In genomic region chr12:27182397-27183375, GRCm38 (mm10) we compare ENCODE assay signal across 9 mouse cellular contexts.
DNase-seq lines count a peak whose midpoint lies in the region; ATAC-seq and TF ChIP-seq lines count a peak whose summit lies in the region.
"Had no signal": no experiment of that assay in that cellular context is flagged by ENCODE, and none has a peak within 500 bp of the region (broad histone marks: within the 10 kb centered on the region; RNA-seq: fewer than 3 reads in every experiment).

No protein-coding gene starts in this region.

- H3K4me2 ChIP-seq in heart, postnatal 0 days (ENCODE audit: low read depth, low read length), result peak overlapping the region; percentile 45

- no peak overlapping the region for H3K4me3 ChIP-seq in heart, postnatal 0 days (ENCODE audit: low read depth, low read length)

- H3K4me1 ChIP-seq in heart, postnatal 0 days (ENCODE audit: control insufficient read depth, insufficient read depth), result peaks cover 20% of the 10 kb centered on the region

- H3K9me3 ChIP-seq in heart, postnatal 0 days (replicated peaks; ENCODE audit: control insufficient read depth, low read length), result peaks cover 5% of the 10 kb centered on the region; the same call in 1 of the 2 replicates

- no peaks in the 10 kb centered on the region for H3K27me3 ChIP-seq in heart, postnatal 0 days (ENCODE audit: control insufficient read depth, insufficient read depth, low read length)

- no peaks in the 10 kb centered on the region for H3K36me3 ChIP-seq in heart, postnatal 0 days (replicated peaks; ENCODE audit: control insufficient read depth, insufficient read depth, low read length)

- no peak for TF ChIP-seq EP300 in heart, postnatal 0 days (IDR thresholded peaks at IDR 0.05; ENCODE audit: low read depth)

- no peak overlapping the region for H3K9ac ChIP-seq in heart, postnatal 0 days (replicated peaks; ENCODE audit: low read depth, low read length)

- whole genome bisulfite sequencing in heart, postnatal 0 days, result 20% methylated on average over 5 of the region's 5 CpGs

- TF ChIP-seq CTCF in heart, postnatal 0 days (IDR thresholded peaks at IDR 0.05; ENCODE audit: low read depth), result peak; percentile 39

- peak; percentile 41 for DNase-seq in ovary, postnatal 36 days (ENCODE audit: low spot score)
- DNase-seq in ovary, postnatal 10 days (ENCODE audit: low spot score), result no peak
- DNase-seq in heart, postnatal 0 days (ENCODE audit: low spot score), result peak; percentile 88
- DNase-seq in lung, postnatal 10 days, result peak; percentile 56
- no peak for DNase-seq in spleen, postnatal 14 days (ENCODE audit: low spot score in 2 of 2)
- no peak for DNase-seq in cerebellum, adult 8-10 months
- DNase-seq in spleen, postnatal 4 days (ENCODE audit: low spot score in 2 of 2), result no peak

- peak; percentile 91 for ATAC-seq in heart, postnatal 0 days (ENCODE audit: insufficient read depth, low read depth)
- no peak for ATAC-seq in cerebellum, adult (ENCODE audit: insufficient number of reproducible peaks, low FRiP score, low TSS enrichment)

- H3K27ac ChIP-seq in heart, postnatal 0 days (ENCODE audit: low read depth), result peak overlapping the region; percentile 96
- H3K27ac ChIP-seq: macrophage had no signal

Comparison
In these comparisons a context has a peak if more than half of its experiments do, and no peak if none do; other contexts are left out.
1. DNase-seq: peak in ovary, postnatal 36 days (single experiment), heart, postnatal 0 days (single experiment) and lung, postnatal 10 days (single experiment); none in ovary, postnatal 10 days (single experiment), spleen, postnatal 14 days (0 of 2), cerebellum, adult 8-10 months (single experiment) and spleen, postnatal 4 days (0 of 2).